Mouse (Mus musculus): Measurements from ENCODE around the gene Armc10. TPM values are rescaled to one million over a fixed set of nuclear protein-coding genes. Genes with fewer than 3 reads are reported as not detected.
"Not testable (repeated sequence)": the region's sequence is repeated elsewhere in the genome, so short reads cannot be mapped to it uniquely, and the experiment has no call there.

Armc10 gene
- polyA plus RNA-seq, 1 experiment = 33.7 TPM

- DNase-seq (ENCODE audit: low spot score) = no peak
These were observed 21.9 kb downstream of the Armc10 start for GRCm38 (mm10) chr5:21667191-21668137.

- DNase-seq (ENCODE audit: low spot score) = no peak
These were observed 23.7 kb downstream of the Armc10 start for GRCm38 (mm10) chr5:21669307-21669706.

DNA sequence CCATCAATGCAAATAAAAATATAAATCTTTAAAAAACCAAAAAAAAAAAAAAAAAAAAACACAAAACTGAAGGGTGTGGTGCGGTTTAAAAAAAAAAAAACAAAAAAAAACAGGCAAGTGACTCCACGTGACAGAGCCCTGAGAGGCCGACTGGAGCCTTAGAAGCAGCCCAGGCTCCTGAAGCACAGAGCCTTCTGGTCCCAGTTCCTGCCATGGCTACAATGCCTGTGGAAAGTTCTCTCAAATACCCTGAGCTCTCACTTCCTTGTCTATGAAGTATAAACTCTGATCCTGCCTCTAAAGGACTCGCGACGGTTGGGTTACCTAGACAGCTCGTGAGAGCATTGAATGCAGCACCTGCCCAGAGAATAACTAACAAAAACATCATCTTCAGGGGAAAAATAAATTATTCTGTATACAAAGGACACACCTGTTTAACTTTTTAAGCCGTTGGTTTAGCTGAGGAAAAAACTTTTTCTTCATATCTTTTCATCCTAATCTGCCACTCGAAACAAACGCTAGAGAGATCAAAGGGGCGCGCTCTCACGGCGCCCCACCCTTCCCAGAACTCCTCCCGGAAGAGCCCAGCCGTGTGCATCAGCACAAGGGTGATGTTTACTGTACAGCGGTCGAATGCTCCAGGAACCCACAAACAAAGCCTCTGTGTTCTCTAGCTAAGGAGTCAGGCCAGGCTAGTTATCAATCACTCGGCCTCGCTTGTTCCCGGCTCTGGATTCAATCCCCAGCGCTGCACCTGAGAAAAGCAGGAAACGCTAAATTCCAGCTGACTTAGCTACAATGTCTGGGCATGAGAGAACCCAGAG, 27.4 kb downstream of the Armc10 start:
- no peak for DNase-seq (ENCODE audit: low spot score)

GRCm38 (mm10) chr5:21673742-21674141, 28.1 kb downstream of the Armc10 start:
- DNase-seq (ENCODE audit: low spot score) = no peak

DNA sequence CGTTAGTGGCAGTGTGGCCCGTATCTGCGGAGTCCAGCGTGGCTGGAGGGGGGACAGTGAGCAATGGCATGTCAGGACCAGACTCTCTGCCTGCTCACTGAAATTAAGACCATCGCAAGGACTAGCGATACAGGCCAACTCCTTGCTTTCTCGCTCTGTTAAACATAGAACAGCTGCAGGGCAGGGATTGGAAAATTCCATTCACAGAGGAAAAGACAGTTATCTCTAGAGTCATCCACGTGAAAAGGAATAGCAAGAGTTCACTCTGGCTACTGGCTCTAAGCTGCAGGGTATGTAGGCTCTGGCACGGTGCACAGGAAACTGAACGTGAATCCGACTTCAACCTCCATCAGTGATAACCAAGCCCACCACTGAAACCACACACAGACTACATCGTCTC, 29.4 kb downstream of the Armc10 start:
- no peak for DNase-seq (ENCODE audit: low spot score)

DNA sequence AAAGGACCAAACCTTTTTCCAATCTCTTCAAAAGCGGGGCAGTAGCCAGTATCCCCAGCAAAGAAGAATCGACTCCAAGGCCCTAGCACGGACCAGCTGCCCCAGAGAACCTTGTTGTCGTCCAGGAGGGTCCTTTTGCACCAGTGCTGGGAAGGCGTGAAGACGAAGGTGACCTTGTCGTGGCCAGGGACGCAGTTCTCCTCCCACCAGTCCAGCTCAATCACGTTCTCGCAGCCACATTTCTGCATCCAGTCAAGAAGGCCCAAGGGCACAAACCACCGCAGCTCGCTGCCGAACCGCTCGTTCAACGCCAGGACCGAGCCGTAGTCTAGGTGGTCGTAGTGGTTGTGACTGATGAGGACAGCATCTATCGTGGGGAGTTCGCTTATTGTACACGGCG, 29.9 kb downstream of the Armc10 start:
- DNase-seq (ENCODE audit: low spot score) = no peak

- DNase-seq (ENCODE audit: low spot score) = no peak
These were observed 32.3 kb downstream of the Armc10 start for GRCm38 (mm10) chr5:21677939-21678338.

DNA sequence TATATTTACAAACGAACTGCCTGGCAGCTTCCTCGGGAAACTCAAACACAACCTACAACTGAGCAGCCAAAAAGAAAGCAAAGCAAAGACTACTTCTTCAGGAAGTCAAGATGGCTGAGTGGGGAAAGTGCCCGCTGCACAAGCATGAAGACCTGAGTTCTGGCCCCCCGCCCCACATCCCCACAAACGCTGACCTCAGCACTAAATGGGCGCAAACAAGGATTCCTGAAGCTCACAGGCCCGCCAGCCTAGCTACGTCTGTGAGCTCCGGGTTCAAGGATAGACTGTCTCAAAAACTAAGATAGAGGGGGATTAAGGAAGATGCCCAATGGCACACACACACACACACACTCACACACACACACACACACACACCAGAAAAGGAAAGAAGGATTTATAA, 32.8 kb downstream of the Armc10 start:
- no peak for DNase-seq (ENCODE audit: low spot score)

GRCm38 (mm10) chr5:21680029-21680428, 34.4 kb downstream of the Armc10 start:
- DNase-seq (ENCODE audit: low spot score) = no peak

- no peak for DNase-seq (ENCODE audit: low spot score)
These were observed 35.3 kb downstream of the Armc10 start for GRCm38 (mm10) chr5:21680940-21681339.

DNA sequence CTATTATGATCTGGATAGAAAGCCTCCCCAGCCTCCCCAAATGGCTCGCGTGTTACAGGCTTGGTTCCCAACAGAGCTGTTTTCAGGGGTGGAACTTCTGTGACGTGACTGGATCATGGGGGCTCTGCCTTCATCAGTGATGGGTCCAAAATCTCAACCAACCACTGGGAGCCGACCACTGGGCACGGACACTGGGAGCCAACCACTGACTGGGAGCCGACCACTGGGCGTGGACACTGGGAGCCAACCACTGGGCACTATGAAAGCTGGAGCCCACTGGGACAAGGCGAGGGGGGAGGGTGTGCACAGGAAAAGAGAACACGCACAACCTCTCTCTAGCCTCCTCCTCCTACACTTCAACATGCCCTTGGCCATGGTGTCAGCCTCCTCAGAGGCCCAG, 38.2 kb downstream of the Armc10 start:
- DNase-seq (ENCODE audit: low spot score) = no peak

GRCm38 (mm10) chr5:21685001-21685400, 39.4 kb downstream of the Armc10 start:
- no peak for DNase-seq (ENCODE audit: low spot score)

- no peak for DNase-seq (ENCODE audit: low spot score)
These were observed 41.4 kb downstream of the Armc10 start for GRCm38 (mm10) chr5:21687042-21687441.

- no peak for DNase-seq (ENCODE audit: low spot score)
These were observed 46.6 kb downstream of the Armc10 start for GRCm38 (mm10) chr5:21692230-21692629.

DNA sequence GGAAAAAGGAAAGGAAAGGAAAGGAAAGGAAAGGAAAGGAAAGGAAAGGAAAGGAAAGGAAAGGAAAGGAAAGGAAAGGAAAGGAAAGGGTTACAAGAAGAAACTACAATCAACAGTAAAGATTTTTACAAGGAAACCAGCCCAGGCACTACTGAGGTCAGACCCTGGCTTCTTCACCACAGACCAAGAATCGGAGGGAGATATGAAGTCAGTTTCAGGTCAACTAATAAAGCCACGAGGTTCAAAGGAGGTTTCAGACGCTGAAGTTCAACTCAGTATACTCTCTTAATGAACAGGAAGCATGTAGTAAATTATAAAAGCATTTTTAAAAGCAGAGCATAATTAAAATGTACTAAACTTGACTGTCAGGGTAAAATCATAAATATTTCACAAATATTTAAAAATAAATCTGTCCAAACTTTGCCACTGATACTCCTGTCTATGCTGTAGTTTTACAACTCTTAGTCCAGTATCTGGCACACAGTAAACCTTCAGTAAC, 47.8 kb downstream of the Armc10 start:
- DNase-seq (ENCODE audit: low spot score) = no peak

- no peak for DNase-seq (ENCODE audit: low spot score)
These were observed 49.4 kb downstream of the Armc10 start for GRCm38 (mm10) chr5:21694854-21695490.

- not testable (repeated sequence) for DNase-seq (ENCODE audit: low spot score)
These were observed 53.9 kb downstream of the Armc10 start for GRCm38 (mm10) chr5:21699555-21699954.

GRCm38 (mm10) chr5:21700272-21700821, 54.7 kb downstream of the Armc10 start:
- DNase-seq (ENCODE audit: low spot score) = no peak

DNA sequence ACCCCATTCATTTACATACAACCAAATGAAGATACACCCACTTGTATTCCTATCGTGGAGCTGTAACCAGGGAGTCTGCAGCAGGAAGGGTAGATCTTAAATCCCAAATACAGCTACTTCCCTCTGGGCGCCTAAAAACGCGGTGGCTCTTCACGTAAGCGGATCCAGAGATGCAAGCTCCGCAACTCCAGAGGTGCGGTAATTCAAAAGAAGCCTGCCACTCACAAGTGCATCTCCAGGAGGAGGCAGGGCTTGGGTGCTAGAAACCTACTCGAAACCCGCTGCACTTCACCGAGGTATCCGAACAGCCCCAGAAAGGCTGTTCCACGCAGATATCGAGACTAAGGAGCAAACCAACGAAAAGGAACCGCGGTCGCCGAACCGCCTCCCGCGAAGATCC, 55.3 kb downstream of the Armc10 start:
- no peak for DNase-seq (ENCODE audit: low spot score)

DNA sequence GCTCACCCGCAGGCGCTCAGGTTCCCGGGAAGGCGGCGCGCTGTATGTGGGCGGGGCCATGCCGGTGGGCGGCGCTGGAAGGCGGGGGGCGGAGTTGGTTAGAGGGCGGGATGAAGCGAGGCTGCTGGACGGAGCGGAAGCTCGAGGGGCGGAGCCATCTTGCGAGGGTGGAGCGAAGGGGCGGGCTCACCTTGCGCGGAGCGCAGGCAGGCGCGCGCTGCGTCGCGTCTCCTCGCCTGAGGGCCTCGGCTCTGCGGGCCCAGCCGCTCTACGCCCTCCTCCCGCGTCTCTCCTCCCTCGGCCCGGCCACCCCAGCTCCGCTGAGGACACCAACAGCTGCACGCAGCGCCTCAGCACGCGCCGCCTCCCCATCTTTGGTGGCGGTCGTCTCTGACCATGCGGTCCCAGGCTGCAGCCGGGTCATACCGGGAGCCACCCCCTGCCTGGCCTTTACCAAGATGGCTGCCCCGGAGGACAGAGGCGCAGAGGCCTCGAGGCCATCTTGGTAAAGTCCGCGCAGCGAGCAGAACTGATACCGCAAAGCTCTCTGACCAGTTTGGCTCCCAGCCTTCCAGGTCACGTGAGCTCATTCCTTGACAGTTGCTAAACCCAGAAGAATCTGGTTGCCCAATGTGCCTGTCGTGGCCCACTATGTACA, 55.9 kb downstream of the Armc10 start, which contains the start of gene Napepld:
TSS of gene Napepld (minus strand) at position 46 of the 658 bp plus-strand sequence.
- peak; percentile 99 for DNase-seq (ENCODE audit: low spot score)

- DNase-seq (ENCODE audit: low spot score) = no peak
These were observed 56.4 kb downstream of the Armc10 start for GRCm38 (mm10) chr5:21702009-21702364.
